Mouse (Mus musculus) testis, adult 2 months (tissue): ENCODE measurements around the gene Fndc1.

Experiments
- CTCF ChIP-seq: fragments of 200-500 bp; IDR thresholded peaks from 2 replicates; pipeline ENCODE4 v1.5.1; 2012; ENCODE audit warnings: low read depth, mild to moderate bottlenecking, inconsistent platforms, low read length, moderate library complexity; ENCODE audit not compliant: control insufficient read depth, insufficient read depth, insufficient replicate concordance
- POLR2A ChIP-seq: fragments of 200-500 bp; IDR thresholded peaks from 2 replicates; pipeline ENCODE4 v1.6.1; 2012; ENCODE audit warnings: low read depth, mild to moderate bottlenecking, inconsistent platforms, low read length, moderate library complexity; ENCODE audit not compliant: control insufficient read depth

- TF ChIP-seq CTCF (no peak), POLR2A (no peak)
Measured at GRCm38 (mm10) chr17:7857658-7858057, 30.6 kb upstream of the Fndc1 start.
